Mouse (Mus musculus) macrophage (primary cell): ENCODE data around the gene Ssbp4. TPM values are rescaled to one million over a fixed set of nuclear protein-coding genes. Genes with fewer than 3 reads are reported as not detected.
"Not testable (repeated sequence)": the region's sequence is repeated elsewhere in the genome, so short reads cannot be mapped to it uniquely, and the experiment has no call there.

Experiments used
- H3K27ac ChIP-seq: fragments of 350-480 bp; formaldehyde crosslinking; 2 replicates; pipeline ENCODE4 v1.9.0; 2021
- H3K36me3 ChIP-seq: fragments of 350-480 bp; formaldehyde crosslinking; 2 replicates; pipeline ENCODE4 v1.9.0; 2021; ENCODE audit errors: inconsistent target
- H3K4me3 ChIP-seq: fragments of 350-480 bp; formaldehyde crosslinking; 2 replicates; pipeline ENCODE4 v1.9.0; 2021; ENCODE audit errors: inconsistent target
- H3K79me2 ChIP-seq: fragments of 350-480 bp; formaldehyde crosslinking; 2 replicates; pipeline ENCODE4 v1.9.0; 2021; ENCODE audit errors: inconsistent target
- WGBS: methylation state at CpG from one replicate; pipeline ENCODE4 v1.1.7; 2026; ENCODE audit warnings: inconsistent platforms; ENCODE audit not compliant: missing documents; 5-methylcytosine and 5-hydroxymethylcytosine counted together
- polyA plus RNA-seq: library from polyadenylated mRNA; stranded (reverse); fragments of 250-400 nt; gene quantifications from 3 replicates; pipeline ENCODE4 v1.2.4, GENCODE M21; 2018; ENCODE audit warnings: inconsistent platforms

Ssbp4 gene
- polyA plus RNA-seq, 1 experiment from 2014 or later = 71.4 TPM

DNA sequence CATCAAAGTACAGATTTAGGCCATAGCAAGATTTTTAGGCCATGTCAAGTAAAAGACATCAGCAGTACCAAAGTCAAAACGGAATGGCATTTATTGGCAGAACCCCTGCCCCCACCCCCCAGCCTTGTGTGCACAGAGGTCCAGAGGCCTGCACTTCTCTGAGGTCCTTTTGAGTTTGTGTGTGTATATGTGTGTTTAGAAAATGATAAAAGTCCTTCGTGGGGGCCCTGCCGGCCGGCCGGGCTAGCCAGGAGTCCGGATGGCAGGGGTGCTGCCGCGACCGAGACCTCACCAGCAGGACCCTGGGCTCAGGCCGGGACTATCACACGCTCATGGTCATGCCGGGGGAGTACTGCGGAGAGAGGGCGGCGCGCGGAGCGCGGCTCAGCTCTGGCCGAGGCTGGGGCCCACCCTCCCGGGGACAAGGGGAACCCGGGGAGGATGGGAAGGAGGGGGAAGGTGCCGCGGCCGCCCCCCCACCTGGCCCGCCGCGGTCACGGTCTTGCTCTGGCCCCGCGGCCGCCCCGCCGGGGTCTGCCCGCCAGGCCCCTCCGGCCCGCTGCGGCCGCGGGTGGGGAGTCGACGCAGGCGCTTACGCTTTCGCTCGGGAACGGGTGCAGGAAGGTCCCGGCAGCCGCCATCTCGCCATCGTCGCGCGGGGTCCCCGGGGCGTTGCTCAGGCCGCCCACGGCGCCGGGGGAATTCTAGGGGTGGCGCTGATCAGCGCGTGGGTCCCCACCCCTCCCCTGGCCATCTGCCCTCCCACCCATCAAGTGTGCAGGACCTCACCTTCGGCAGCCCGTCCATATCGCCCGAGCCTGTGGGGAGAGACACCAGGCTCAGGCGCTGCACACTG, 11.0 kb downstream of the Ssbp4 start:
- Histone ChIP-seq H3K79me2 (peaks cover 37% of the 10 kb centered on the region), H3K27ac (no peak overlapping the region), H3K4me3 (no peak overlapping the region), H3K36me3 (peaks cover 19% of the 10 kb centered on the region)
- 96% methylated on average over 32 of the region's 68 CpGs for WGBS

DNA sequence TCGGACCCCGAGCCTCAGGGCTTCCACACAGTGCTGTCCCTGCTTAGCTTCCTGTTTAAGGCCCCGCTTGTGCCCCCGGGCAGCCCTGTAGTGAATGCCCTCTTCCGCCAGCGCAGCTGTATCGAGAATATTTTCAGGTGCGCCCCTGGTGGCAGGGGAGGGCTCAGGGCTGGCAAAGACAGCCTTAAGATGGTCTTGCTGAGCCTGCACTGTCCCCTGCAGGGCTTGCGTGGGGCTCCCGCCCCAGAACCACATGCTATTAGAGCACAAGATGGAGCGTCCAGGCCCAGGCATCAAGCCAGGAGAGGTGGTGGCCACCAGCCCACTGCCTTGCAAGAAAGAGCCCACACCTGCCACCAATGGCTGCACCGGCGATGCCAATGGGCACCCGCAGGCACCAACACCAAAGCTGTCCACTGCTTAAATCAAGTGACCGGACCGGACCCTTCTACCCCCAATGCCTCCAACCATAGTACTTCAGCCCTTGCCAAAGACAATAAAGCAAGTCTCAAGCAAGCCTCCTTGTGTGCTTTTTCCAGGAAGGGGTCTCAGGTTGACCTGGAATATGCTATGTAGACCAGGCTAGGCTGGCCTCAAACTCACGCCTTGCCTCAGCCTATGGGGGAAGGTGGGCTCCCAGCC, 11.8 kb downstream of the Ssbp4 start:
- peaks cover 30% of the 10 kb centered on the region; the same call in 1 of the 2 replicates for H3K79me2 ChIP-seq
- H3K4me3 ChIP-seq = no peak overlapping the region
- peaks cover 13% of the 10 kb centered on the region for H3K36me3 ChIP-seq
- H3K27ac ChIP-seq = no peak overlapping the region
- WGBS = 90% methylated on average over 16 of the region's 17 CpGs

DNA sequence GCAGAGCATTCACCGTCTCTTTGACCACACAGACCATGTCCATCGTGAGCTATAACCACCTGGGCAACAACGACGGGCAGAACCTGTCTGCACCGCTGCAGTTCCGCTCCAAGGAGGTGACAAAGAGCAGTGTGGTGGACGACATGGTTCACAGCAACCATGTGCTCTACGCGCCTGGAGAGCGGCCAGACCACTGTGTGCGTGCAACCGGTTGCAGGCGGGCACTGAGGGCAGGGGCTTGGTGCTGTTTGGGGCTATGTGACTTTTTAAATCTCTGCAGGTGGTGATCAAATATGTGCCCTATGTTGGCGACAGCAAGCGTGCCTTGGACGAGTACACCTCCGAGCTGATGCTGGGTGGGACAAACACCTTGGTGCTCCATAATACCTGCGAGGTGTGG, 12.5 kb downstream of the Ssbp4 start:
- Histone ChIP-seq H3K36me3 (peaks cover 20% of the 10 kb centered on the region), H3K4me3 (no peak overlapping the region), H3K27ac (no peak overlapping the region), H3K79me2 (peaks cover 24% of the 10 kb centered on the region; the same call in 1 of the 2 replicates)
- WGBS = 87% methylated on average over 16 of the region's 18 CpGs

DNA sequence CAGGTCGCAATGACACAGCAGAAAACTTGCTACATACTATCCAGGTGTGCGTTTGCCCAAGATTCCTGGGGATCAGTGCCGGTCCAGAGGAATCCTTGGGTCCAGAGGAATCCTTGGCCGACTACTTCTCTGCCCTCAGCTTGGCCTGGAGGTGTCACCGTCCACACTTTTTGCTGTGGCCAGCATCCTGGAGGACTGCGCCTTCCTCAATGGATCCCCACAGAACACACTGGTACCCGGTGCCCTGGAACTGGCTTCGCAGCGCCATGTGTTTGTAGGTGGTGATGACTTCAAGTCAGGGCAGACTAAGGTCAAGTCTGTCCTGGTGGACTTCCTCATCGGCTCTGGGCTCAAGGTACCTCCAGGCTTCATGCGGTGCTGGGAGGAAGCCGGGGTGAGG, 12.9 kb downstream of the Ssbp4 start:
- peaks cover 23% of the 10 kb centered on the region for H3K36me3 ChIP-seq
- no peak overlapping the region for H3K27ac ChIP-seq
- peaks cover 22% of the 10 kb centered on the region; the same call in 1 of the 2 replicates for H3K79me2 ChIP-seq
- H3K4me3 ChIP-seq = no peak overlapping the region
- 94% methylated on average over 12 of the region's 12 CpGs for WGBS

DNA sequence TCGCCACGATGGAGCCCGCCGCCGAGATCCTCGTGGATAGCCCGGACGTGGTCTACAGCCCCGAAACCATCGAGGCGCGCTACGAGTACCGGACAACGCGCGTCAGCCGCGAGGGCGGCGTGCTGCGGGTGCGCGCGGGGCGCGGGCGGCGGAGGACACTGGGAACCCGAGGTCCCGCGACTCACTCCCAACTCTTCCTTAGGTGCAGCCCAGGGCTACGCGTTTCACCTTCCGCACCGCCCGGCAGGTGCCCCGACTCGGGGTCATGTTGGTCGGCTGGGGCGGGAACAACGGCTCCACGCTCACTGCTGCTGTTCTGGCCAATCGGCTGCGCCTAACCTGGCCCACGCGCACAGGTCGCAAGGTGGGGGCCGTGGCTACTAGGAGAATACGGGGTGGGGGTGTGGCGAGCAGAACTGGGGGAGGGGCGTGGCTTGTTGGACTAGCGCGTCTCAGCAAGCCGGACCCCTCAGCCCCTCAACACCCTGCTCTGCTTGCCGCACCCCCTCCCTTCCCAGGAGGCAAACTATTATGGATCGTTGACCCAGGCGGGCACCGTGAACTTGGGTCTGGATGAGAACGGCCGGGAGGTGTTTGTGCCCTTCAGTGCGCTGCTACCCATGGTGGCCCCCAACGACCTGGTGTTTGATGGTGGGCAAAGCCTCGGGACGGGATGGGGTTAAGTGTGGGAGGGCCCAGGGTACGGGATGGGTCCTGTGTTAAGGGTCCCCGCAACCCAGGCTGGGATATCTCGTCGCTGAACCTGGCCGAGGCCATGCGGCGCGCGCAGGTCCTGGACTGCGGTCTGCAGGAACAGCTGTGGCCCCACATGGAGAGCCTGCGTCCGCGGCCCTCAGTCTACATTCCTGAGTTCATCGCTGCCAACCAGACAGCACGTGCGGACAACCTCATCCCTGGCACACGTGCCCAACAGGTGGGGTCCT, 13.8 kb downstream of the Ssbp4 start:
- Histone ChIP-seq H3K36me3 (peaks cover 26% of the 10 kb centered on the region), H3K79me2 (peaks cover 13% of the 10 kb centered on the region; the same call in 1 of the 2 replicates), H3K4me3 (peak overlapping the region; percentile 16), H3K27ac (no peak overlapping the region)
- 28% methylated on average over 68 of the region's 82 CpGs for WGBS

DNA sequence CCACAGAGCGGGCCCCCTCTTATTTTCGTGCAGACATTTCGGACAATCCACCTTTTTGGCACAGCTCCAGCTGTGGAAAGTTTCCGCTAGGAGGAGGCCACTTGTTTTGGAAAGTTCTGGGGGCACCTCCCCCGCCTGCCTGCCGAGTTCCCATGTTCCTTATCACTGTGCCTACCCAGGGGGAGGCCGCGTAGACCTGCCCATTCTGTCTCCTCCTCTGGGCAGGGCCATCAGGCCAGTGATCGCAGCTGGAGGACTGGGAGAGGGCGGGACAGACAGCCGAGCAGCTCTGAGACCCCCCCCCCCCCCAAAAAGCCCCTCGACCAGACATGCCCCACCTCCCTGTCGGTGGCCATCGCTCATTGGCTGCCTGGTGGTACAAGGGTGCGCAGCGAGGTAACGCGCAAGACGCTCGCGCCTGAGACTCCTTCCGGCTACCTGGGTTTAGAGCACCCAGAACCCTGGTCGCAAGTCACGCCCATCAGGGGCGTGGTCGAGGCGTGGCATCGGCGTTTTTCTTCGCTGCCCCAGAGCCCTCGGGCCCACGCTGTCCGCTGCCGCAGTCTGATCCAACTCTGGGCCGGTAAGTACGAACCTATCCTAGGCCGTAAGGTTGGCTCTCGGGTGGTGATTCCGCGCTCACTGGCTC, 14.6 kb downstream of the Ssbp4 start, which contains the start of gene Isyna1:
Gene Isyna1, plus strand, starts transcription at position 413 of the 649 bp plus-strand sequence.
- H3K4me3 ChIP-seq = peak within 1 kb of the TSS; percentile 16
- peak within 1 kb of the TSS; percentile 22; the same call in 1 of the 2 replicates for H3K27ac ChIP-seq
- peaks cover 25% of the 10 kb centered on the region for H3K36me3 ChIP-seq
- 4% methylated on average over 39 of the region's 40 CpGs for WGBS
- peaks cover 9% of the 10 kb centered on the region; the same call in 1 of the 2 replicates for H3K79me2 ChIP-seq

DNA sequence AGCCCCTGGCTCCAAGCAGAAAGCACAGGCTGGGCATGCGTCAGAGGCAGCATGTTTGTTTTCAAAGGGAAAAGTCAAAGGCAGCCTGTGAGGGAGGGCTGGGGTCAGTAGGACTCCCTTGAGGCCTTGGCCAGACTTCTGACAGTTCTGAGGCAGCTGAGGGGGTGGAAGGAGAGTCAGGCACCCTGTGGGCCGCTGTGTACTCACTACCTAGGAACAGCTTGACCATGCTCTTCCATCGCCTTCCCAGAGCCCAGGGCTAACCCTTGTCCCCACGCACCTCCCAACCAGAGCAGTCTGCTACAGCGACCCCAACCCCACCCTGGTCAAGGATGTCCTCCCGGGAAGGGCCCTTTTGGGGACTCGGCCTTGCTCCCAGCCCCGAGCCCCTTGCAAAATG, 15.5 kb downstream of the Ssbp4 start:
- 86% methylated on average over 8 of the region's 8 CpGs for WGBS
- H3K36me3 ChIP-seq = peaks cover 30% of the 10 kb centered on the region
- no peak overlapping the region for H3K27ac ChIP-seq
- H3K79me2 ChIP-seq = peaks cover 9% of the 10 kb centered on the region; the same call in 1 of the 2 replicates
- H3K4me3 ChIP-seq = no peak overlapping the region

DNA sequence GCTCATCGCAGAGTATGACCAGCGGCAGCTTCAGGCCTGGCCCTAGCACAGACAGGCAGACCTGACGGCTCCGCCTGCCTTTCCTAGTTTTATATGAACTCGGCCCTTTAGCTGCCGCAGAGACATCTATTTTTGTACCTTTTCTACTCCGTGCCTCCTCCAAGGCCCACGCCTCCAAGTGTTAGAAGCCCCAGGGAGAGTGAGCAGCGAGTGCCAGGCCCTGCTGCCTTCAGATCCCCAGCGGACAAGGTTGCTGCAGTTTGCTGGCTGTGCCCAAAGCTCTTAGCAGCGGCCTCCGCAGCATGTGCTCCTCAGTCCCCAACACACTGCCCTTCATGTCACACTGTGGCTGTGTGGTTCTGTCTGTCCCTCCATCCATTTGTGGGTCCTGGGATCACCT, 17.1 kb downstream of the Ssbp4 start:
- Histone ChIP-seq H3K79me2 (peaks cover 9% of the 10 kb centered on the region; the same call in 1 of the 2 replicates), H3K36me3 (peaks cover 40% of the 10 kb centered on the region), H3K4me3 (no peak overlapping the region), H3K27ac (no peak overlapping the region)
- WGBS = 93% methylated on average over 11 of the region's 12 CpGs

DNA sequence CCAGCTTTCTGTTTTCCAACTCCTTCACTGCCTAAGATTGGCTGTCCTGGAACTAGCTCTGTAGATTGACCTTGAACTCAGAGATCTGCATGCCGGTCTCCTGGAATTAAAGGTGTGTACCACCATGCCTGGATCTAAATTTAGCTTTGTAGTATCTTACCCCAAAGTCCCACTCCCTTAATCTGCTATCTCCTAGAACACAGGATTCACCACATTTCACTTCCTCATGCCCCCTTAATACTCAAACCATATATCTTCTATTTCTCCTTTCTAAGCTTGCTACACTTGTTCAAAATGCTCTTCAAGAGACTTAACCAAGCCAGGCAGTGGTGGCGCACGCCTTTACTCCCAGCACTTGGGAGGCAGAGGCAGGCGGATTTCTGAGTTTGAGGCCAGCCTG, 20.7 kb downstream of the Ssbp4 start:
- 96% methylated on average over 4 of the region's 4 CpGs for WGBS
- H3K79me2 ChIP-seq, H3K4me3 ChIP-seq, H3K27ac ChIP-seq: not testable (repeated sequence)
- H3K36me3 ChIP-seq = peaks cover 67% of the 10 kb centered on the region

DNA sequence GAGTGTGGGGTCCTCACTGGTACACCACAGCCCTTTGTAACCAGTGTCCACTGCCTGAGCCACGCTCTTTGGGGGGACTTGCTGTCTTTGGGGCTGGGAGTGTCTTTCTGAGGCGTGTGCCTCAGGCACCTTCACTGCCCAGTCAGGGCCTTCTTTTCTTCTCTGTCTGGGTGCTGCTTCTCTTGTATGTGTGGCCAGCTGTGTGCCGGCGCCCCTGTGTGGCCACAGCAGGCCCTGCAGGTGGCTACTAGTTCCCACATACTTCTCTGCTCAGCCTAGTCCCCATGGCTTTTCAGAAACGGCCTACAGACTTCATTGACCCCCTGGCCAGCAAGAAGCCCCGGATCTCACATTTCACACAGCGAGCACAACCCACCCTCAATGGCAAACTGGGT, 23.4 kb downstream of the Ssbp4 start:
- Histone ChIP-seq H3K79me2 (no peaks in the 10 kb centered on the region), H3K4me3 (no peak overlapping the region), H3K36me3 (peaks cover 80% of the 10 kb centered on the region), H3K27ac (no peak overlapping the region)
- 59% methylated on average over 7 of the region's 7 CpGs for WGBS

DNA sequence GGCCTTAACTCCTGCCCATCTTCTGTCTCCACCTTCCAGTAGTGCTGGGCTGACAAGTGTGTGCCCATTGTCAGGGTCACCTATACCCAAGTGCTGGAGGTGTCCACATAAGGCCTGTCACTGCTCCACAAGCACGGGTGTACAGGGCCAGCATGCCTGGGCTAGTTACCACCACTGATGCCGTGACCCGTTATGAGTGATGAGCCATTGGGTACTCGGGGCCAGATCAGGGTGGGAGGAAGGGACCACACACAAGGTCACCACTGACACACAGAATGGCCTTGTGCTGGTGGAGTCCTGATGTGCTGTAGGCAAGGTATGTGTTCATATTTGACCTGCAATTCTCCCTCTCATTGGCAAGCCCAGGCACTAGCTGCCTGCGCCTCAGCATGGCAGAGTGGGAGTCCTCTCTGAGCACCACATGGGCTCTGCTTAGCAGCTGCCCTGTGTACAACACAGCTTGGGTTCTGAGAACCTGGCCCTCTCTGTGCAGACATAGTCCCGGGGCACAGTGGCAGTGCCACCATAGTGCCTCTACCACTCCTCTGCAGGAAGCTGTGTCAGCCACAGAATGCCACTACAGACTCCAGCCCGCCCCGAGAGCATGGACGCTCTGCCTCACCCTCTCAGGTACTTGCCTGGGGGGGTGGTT, 23.9 kb downstream of the Ssbp4 start:
- Histone ChIP-seq H3K36me3 (peaks cover 84% of the 10 kb centered on the region), H3K27ac (no peak overlapping the region), H3K4me3 (no peak overlapping the region), H3K79me2 (no peaks in the 10 kb centered on the region)
- 90% methylated on average over 8 of the region's 9 CpGs for WGBS

DNA sequence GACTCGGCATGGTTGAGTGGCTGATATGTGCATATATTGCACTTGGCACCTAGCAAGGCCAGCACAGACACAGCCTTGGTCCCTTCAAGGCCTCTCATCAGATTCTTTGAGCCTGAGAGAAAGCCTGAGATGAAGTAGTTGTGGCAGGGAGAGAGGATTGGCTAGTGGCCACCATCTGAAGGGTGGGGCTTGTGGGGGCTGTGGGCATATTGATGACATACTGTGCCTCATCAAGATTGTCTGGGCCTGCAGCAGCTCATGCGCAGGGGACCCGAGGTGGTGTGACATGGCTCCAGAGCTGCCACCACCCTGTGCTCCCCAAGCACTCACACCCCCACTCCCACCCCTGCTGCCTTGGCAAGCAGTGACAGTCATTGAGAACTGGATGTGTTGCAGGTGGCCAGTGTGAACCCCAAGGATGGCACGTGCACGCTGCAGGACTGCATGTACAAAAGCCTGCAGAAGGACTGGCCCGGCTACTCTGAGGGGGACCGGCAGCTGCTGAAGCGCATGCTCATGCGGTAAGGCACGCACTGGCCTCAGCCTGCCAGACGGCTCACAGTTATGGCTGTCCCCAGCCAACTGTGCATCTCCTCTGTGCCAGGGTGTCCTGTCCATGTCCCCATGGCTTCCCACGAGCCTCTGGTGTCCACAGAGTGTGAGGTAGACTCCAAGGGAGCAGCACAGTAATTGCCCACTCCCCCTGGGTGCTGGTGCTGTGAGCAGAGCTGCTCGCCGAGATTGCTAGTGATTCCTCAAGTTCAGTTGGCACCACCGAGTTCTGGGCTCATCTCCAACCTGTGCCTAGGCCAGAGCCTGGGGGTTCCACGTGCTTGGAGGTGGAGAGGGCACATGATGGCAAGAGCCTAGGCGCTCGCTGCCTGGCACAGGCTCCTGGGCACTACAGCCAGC, 24.9 kb downstream of the Ssbp4 start:
- Histone ChIP-seq H3K79me2 (no peaks in the 10 kb centered on the region), H3K27ac (no peak overlapping the region), H3K36me3 (peaks cover 81% of the 10 kb centered on the region), H3K4me3 (no peak overlapping the region)
- 95% methylated on average over 18 of the region's 18 CpGs for WGBS

DNA sequence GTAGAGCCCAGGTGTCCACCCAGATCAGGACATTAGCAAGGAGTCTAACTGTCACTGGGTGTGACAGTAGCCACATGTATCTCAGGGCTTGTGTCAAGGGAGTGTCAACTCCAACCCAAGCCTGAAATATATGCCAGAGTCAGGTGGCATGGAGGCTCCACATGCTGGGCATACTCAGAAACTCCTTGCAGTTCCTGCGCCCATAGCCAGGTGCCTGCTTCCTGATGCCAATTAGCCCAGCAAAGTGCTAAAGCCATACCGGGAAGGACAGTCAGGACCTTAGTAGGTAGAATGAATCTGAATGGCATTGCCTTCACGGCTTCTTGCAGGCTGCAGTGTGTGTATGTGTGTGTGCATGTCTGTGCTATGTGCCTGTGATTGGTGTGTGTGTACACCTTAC, 31.5 kb downstream of the Ssbp4 start:
- no peak overlapping the region for H3K4me3 ChIP-seq
- peaks cover 52% of the 10 kb centered on the region for H3K36me3 ChIP-seq
- 88% methylated on average over 3 of the region's 3 CpGs for WGBS
- H3K79me2 ChIP-seq = peaks cover 52% of the 10 kb centered on the region
- no peak overlapping the region for H3K27ac ChIP-seq
